Mouse (Mus musculus) C2C12 (cell line): Measurements from ENCODE around the gene Ufsp1.

Experiments
- CEBPB ChIP-seq: IDR thresholded peaks from one replicate; pipeline ENCODE4 v1.6.1; 2011; ENCODE audit warnings: low read depth, mild to moderate bottlenecking, control low read depth, moderate library complexity
- CTCF ChIP-seq: IDR thresholded peaks from one replicate; pipeline ENCODE4 v1.5.1; 2011; ENCODE audit not compliant: control insufficient read depth, insufficient read depth, insufficient read length
- MAX ChIP-seq: IDR thresholded peaks from one replicate; pipeline ENCODE4 v1.6.1; 2011; ENCODE audit warnings: mild to moderate bottlenecking, control low read depth
- MYOD1 ChIP-seq: IDR thresholded peaks from one replicate; pipeline ENCODE4 v1.6.1; 2011; ENCODE audit warnings: low read depth; ENCODE audit not compliant: control insufficient read depth, insufficient read length
- MYOG ChIP-seq: IDR thresholded peaks from one replicate; pipeline ENCODE4 v1.6.1; 2011; ENCODE audit not compliant: control insufficient read depth, insufficient read length; ENCODE audit errors: extremely low read depth
- USF1 ChIP-seq: IDR thresholded peaks from one replicate; pipeline ENCODE4 v1.6.1; 2011; ENCODE audit warnings: low read depth, mild to moderate bottlenecking, control low read depth, moderate library complexity

DNA sequence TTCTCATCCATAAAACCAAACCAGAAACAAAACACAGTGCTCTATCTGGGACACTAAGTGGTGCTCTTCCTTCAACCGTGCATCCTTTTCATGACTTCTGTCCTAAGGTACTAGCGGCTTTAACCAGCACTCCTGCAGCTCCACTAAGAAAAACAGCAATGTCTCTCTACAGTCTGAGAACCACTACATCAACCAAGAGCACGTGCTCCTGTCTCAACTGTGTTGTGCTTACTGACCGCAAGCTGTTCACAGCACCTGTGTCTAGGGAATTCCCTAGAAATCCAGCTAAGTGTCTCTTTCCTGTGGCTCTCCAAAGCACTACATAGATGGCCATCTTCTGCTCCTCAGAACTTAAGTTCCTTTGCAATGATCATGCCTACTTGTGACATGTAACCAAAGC lies 10.4 kb downstream of the Ufsp1 start:
- no peak for TF ChIP-seq CTCF
- no peak for TF ChIP-seq USF1
- TF ChIP-seq MAX = no peak
- TF ChIP-seq MYOD1 = no peak
- no peak for TF ChIP-seq MYOG
- no peak for TF ChIP-seq CEBPB
